Mouse (Mus musculus) liver, adult 2 months (tissue): ENCODE data around the gene Teddm1b.
A peak's percentile ranks its signal among the peaks of the same experiment; 100 is the strongest.

ENCODE experiments used
- CTCF ChIP-seq: fragments of 200-500 bp; IDR thresholded peaks from 2 replicates; pipeline ENCODE4 v1.5.1; 2011; ENCODE audit warnings: low read depth, low read length, control low read depth
- POLR2A ChIP-seq: fragments of 200-500 bp; IDR thresholded peaks from 2 replicates; pipeline ENCODE4 v1.6.1; 2011; ENCODE audit warnings: low read length, control low read depth; ENCODE audit not compliant: insufficient read depth; ENCODE audit errors: extremely low read depth

GRCm38 (mm10) chr1:153846867-153847266 is 27.3 kb upstream of the Teddm1b start:
- TF ChIP-seq CTCF (peak; percentile 18; the same call in 1 of the 2 replicates), POLR2A (no peak)
